Mouse (Mus musculus) heart, postnatal 14 days (tissue): Measurements from ENCODE around the gene Gna11. TPM values are rescaled to one million over a fixed set of nuclear protein-coding genes. Genes with fewer than 3 reads are reported as not detected.

Experiments used
- DNase-seq, 2 experiments: peaks; one replicate each; pipeline ENCODE4 v3.0.0; 2021 to 2022
- intact Hi-C: fragments of 180-260 bp; cut with DNase I; formaldehyde crosslinking; loops from one replicate; pipeline ENCODE4 v1.15.1; 2025
- microRNA-seq, 2 experiments: library from miRNA; unstranded; fragments of <30 nt; microRNA quantifications; one replicate each; pipeline ENCODE4 v1.2.0; 2021 to 2022
- total RNA-seq, 2 experiments: library from RNA; stranded (reverse); gene quantifications; 2 replicates each; pipeline ENCODE4 v1.2.3; 2021

The Gna11 gene
- total RNA-seq, 2 experiments from 2014 or later: 50.6 to 51.6 TPM

GRCm38 (mm10) chr10:81494260-81495041, 50.5 kb downstream of the Gna11 start:
- intact Hi-C loops: no loop called here
- DNase-seq: no peak

- intact Hi-C loops: no loop called here
These were observed 51.3 kb downstream of the Gna11 start for GRCm38 (mm10) chr10:81493601-81494220.

DNA sequence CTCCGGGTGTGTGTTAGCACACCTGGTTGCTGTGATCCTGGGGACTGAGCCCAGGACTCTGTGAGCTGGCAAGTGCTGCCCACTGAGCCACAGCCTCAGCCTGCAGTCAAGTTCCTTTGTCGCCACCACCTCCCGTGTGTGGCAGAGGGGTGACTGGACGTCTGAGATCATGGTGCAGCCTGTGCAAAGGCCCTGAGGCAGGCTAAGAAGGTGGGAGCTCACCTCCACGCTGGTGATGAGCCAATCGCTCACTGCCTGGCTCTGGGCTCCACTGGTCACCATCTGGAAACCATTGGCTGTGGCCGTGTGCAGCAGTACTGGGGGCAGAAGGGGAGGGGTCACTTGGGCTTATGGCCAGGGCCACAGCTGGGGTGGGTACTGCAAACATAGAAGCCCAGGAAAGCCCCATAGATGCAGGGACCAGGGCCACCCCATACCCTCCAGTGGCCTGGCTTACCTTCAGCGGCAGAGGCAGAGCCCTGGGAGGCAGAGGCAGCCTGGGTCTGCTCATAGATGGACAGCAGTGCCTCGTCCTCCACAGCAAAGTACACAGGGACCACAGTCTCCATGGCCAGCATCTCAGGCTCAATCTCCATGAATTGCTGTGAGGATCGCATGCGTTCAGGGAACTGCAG, 52.3 kb downstream of the Gna11 start:
- intact Hi-C loops: no loop called here
- no peak for DNase-seq

More at GRCm38 (mm10) chr10:81493601-81494220, 51.3 kb downstream of the Gna11 start:
- DNase-seq: no peak

DNA sequence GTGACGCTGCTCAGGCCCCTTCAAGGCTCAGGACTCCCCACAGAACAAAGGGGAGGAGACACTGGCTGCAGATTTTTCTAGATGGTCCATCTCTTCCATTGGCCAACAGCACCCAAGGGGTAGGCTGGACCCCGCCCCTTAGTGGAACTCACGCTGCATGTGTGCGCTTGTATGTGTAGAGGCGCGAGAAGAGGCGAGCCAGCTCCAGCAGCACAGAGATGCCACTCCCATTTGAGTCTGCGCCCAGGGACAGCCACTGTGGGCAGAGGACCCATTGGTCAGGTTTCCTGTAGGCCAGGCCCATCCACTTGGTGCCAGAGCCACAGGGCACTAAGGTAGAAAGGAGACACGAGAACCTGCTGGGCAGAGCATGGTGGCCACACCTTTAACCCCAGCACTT, 54.0 kb downstream of the Gna11 start:
- DNase-seq: no peak
- intact Hi-C loops: no loop called here

GRCm38 (mm10) chr10:81489941-81490340, 55.0 kb downstream of the Gna11 start:
- intact Hi-C loops: no loop called here
- no peak for DNase-seq

DNA sequence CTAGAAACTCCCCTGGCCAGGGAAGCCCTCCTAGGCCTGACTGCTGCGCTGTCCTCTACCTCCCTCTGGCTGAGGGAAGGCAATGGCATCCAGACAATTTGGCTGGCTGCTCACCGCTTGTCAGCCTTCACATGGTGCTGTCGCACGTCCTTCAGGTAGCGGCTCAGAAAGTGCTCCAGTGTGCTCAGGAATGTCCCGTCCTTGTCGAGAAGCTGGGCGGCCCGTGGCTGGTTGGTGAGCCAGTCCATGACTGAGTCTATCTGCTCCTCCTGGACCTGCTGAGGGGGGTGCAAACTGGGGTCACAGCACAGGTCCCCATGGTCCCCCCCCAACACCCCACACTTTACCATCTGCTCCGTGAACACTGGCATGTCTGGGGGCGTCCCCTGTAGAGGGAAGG, 56.9 kb downstream of the Gna11 start:
- intact Hi-C loops: no loop called here
- no peak for DNase-seq

DNA sequence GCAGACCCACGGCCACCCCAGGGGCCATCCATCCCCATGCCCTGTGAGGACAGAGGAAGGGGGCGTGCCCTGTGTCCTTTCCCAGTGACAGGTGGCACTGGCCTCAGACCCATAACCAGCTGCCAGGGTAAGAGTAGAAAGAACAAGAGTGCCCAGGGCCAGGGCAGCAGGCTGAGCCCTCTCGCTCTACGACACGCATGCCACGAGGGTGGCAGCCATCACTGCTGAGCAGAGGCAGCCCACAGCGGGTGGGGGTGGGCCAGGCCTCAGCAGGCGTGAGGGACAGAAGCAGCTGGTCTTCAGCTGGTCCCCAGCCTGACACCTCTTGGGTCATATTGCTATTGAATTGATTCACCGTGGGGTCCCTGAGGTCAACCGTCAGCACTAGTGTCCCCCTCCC, 58.5 kb downstream of the Gna11 start:
- no peak for DNase-seq
- intact Hi-C loops: no loop called here

GRCm38 (mm10) chr10:81485479-81486018, 59.4 kb downstream of the Gna11 start:
- intact Hi-C loops: no loop called here
- no peak for DNase-seq

- intact Hi-C loops: no loop called here
- DNase-seq: no peak
These were observed 59.9 kb downstream of the Gna11 start for GRCm38 (mm10) chr10:81485060-81485449.

DNA sequence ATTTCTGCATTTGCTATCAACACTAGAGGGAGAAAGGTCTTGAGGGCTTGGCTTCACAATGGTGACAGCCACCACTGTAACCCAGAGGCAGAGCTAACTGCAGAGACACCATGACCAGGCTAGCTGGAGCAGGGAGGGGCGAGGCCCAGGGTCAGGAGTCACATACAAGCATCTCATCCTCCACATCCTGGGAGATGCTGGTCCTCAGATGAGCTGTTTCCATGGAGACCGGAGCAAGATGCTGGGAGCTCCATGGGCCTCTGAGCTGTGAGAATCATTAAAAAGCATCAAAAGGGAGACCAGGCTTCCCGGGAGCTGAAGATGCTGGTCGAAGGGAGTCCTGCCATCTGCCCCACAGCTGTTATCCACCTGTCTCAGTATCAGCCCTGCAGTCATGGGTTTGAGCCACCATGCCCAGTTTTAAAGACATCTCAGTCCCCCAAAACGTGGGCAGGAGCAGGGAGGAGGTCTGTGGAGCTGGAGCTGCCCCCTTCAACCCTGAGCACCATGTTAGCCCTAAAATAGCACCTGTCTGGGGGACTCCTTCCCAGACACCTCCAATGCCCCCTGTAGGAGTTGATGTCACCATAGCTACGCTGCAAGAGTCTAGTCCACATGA, 60.4 kb downstream of the Gna11 start:
- intact Hi-C loops: no loop called here
- DNase-seq: no peak

DNA sequence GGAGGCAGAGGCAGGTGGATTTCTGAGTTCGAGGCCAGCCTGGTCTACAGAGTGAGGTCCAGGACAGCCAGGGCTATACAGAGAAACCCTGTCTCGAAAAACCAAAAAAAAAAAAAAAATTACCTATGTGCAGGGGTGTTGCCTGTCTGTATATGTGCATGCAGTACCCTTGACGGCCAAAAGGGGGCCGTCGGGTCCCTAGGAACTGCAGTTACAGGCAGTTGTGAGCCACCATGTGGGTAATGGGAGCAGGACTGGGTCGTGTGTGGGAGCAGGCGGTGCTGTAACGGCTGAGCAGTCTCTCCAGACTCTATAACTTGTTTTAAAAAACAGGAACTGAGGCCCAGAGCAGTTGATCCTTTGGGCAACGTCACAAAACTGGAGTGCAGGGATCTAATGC, 61.0 kb downstream of the Gna11 start:
- intact Hi-C loops: no loop called here
- DNase-seq: no peak

- peak; percentile 72 for DNase-seq
- intact Hi-C loops: no loop called here
These were observed 62.5 kb downstream of the Gna11 start, which contains the start of gene Celf5 for GRCm38 (mm10) chr10:81482533-81482889. Gene Celf5, minus strand, starts transcription at chr10:81482709.

- no peak for DNase-seq
- intact Hi-C loops: no loop called here
These were observed 63.1 kb downstream of the Gna11 start for GRCm38 (mm10) chr10:81481605-81482532.

Small RNA genes lying within 50 kb of the gene (microRNA-seq; reads per million reads assigned to microRNA genes)
- 0 reads per million in 2 experiments for gene Gm25595

Other genes with a start within 250 kb of the Gna11 start
- gene Cactin, start 224.1 kb downstream of the Gna11 start, total RNA-seq: 10 to 100 TPM; 15.6 to 17.8 TPM
- gene Tbxa2r, start 216.5 kb downstream of the Gna11 start, total RNA-seq: 1 to 10 TPM; 5.3 to 7.9 TPM
- 1 to 10 TPM; 5.2 to 5.5 TPM for gene Gipc3, start 201.9 kb downstream of the Gna11 start, total RNA-seq
- gene Hmg20b, start 194.7 kb downstream of the Gna11 start, total RNA-seq: 10 to 100 TPM; 74.0 to 82.9 TPM
- 10 to 100 TPM; 11.7 to 14.3 TPM for gene Mfsd12, start 187.7 kb downstream of the Gna11 start, total RNA-seq
- 1 to 10 TPM; 1.2 to 1.3 TPM for gene 4930404N11Rik, start 179.4 kb downstream of the Gna11 start, total RNA-seq
- gene Fzr1, start 166.7 kb downstream of the Gna11 start, total RNA-seq: 10 to 100 TPM; 30.5 to 32.7 TPM
- gene Dohh, start 160.8 kb downstream of the Gna11 start, total RNA-seq: 10 to 100 TPM; 47.6 to 55.3 TPM
- under 1 TPM; 0.51 to 0.84 TPM for gene Gm48551, start 160.7 kb downstream of the Gna11 start, total RNA-seq
- gene Gm48552, start 156.2 kb downstream of the Gna11 start, total RNA-seq: under 1 TPM; 0.65 to 0.83 TPM
- 1 to 10 TPM; 1.9 to 2.0 TPM for gene Smim24, start 152.1 kb downstream of the Gna11 start, total RNA-seq
- gene Nfic, start 89.6 kb downstream of the Gna11 start, total RNA-seq: 100 to 1,000 TPM; 133 TPM
- gene Celf5, start 62.5 kb downstream of the Gna11 start, total RNA-seq: under 1 TPM; 0.15 to 0.19 TPM
- 10 to 100 TPM; 55.4 to 62.0 TPM for gene Ncln, start 48.8 kb downstream of the Gna11 start, total RNA-seq
- gene S1pr4, start 45.1 kb downstream of the Gna11 start, total RNA-seq: 1 to 10 TPM in 1 of 2 experiments, under 1 TPM in 1; 0.96 to 1.2 TPM
- under 1 TPM; 0.73 to 0.76 TPM for gene Gna15, start 21.0 kb downstream of the Gna11 start, total RNA-seq
- 100 to 1,000 TPM; 900 to 948 TPM for gene Aes, start 14.3 kb upstream of the Gna11 start, total RNA-seq
- 10 to 100 TPM in 1 of 2 experiments, 1 to 10 TPM in 1; 9.4 to 11.2 TPM for gene Tle2, start 29.4 kb upstream of the Gna11 start, total RNA-seq
- 10 to 100 TPM in 1 of 2 experiments, 1 to 10 TPM in 1; 8.0 to 10.2 TPM for gene Tle6, start 55.9 kb upstream of the Gna11 start, total RNA-seq
- 1 to 10 TPM; 1.8 to 2.2 TPM for gene BC025920, start 61.1 kb upstream of the Gna11 start, total RNA-seq
- 10 to 100 TPM; 10.7 to 11.0 TPM for gene Sirt6, start 82.6 kb upstream of the Gna11 start, total RNA-seq
- gene Ankrd24, start 83.3 kb upstream of the Gna11 start, total RNA-seq: 10 to 100 TPM in 1 of 2 experiments, 1 to 10 TPM in 1; 9.4 to 10.9 TPM
- 1 to 10 TPM; 2.6 to 2.7 TPM for gene Gm10778, start 103.9 kb upstream of the Gna11 start, total RNA-seq
- 1 to 10 TPM; 4.8 to 5.4 TPM for gene Zfp433, start 159.6 kb upstream of the Gna11 start, total RNA-seq
- gene Gm3055, start 226.0 kb upstream of the Gna11 start, total RNA-seq: 1 to 10 TPM; 2.1 to 2.4 TPM